Mouse (Mus musculus): Measurements from ENCODE around the gene Sema6d.
"Not testable (repeated sequence)": the region's sequence is repeated elsewhere in the genome, so short reads cannot be mapped to it uniquely, and the experiment has no call there.

Sema6d gene

GRCm38 (mm10) chr2:124289356-124289755 lies 199.6 kb downstream of the Sema6d start:
- DNase-seq (ENCODE audit: extremely low read depth, low read depth, low spot score) = no peak

- DNase-seq (ENCODE audit: extremely low read depth, low read depth, low spot score) = no peak
Measured at GRCm38 (mm10) chr2:124291145-124291544, 201.4 kb downstream of the Sema6d start.

- DNase-seq (ENCODE audit: extremely low read depth, low read depth, low spot score) = no peak
Measured at GRCm38 (mm10) chr2:124293601-124294000, 203.8 kb downstream of the Sema6d start.

GRCm38 (mm10) chr2:124298351-124298750 lies 208.6 kb downstream of the Sema6d start:
- peak; percentile 45 for DNase-seq (ENCODE audit: extremely low read depth, low read depth, low spot score)

GRCm38 (mm10) chr2:124298872-124299271 lies 209.1 kb downstream of the Sema6d start:
- no peak for DNase-seq (ENCODE audit: extremely low read depth, low read depth, low spot score)

GRCm38 (mm10) chr2:124308605-124309004 lies 218.8 kb downstream of the Sema6d start:
- DNase-seq (ENCODE audit: extremely low read depth, low read depth, low spot score) = no peak

GRCm38 (mm10) chr2:124309361-124310128 lies 219.8 kb downstream of the Sema6d start:
- no peak for DNase-seq (ENCODE audit: extremely low read depth, low read depth, low spot score)

GRCm38 (mm10) chr2:124322528-124323215 lies 232.9 kb downstream of the Sema6d start:
- DNase-seq (ENCODE audit: extremely low read depth, low read depth, low spot score) = no peak

- no peak for DNase-seq (ENCODE audit: extremely low read depth, low read depth, low spot score)
Measured at GRCm38 (mm10) chr2:124324107-124324724, 234.4 kb downstream of the Sema6d start.

- peak; percentile 2 for DNase-seq (ENCODE audit: extremely low read depth, low read depth, low spot score)
Measured at GRCm38 (mm10) chr2:124329473-124330130, 239.8 kb downstream of the Sema6d start.

GRCm38 (mm10) chr2:124332890-124333289 lies 243.1 kb downstream of the Sema6d start:
- no peak for DNase-seq (ENCODE audit: extremely low read depth, low read depth, low spot score)

GRCm38 (mm10) chr2:124334655-124335054 lies 244.9 kb downstream of the Sema6d start:
- DNase-seq (ENCODE audit: extremely low read depth, low read depth, low spot score) = not testable (repeated sequence)

- DNase-seq (ENCODE audit: extremely low read depth, low read depth, low spot score) = no peak
Measured at GRCm38 (mm10) chr2:124338296-124338695, 248.5 kb downstream of the Sema6d start.

- no peak for DNase-seq (ENCODE audit: extremely low read depth, low read depth, low spot score)
Measured at GRCm38 (mm10) chr2:124354191-124354590, 264.4 kb downstream of the Sema6d start.

- DNase-seq (ENCODE audit: extremely low read depth, low read depth, low spot score) = no peak
Measured at GRCm38 (mm10) chr2:124354716-124355115, 264.9 kb downstream of the Sema6d start.

- no peak for DNase-seq (ENCODE audit: extremely low read depth, low read depth, low spot score)
Measured at GRCm38 (mm10) chr2:124369291-124369690, 279.5 kb downstream of the Sema6d start.

- DNase-seq (ENCODE audit: extremely low read depth, low read depth, low spot score) = no peak
Measured at GRCm38 (mm10) chr2:124369991-124370390, 280.2 kb downstream of the Sema6d start.

GRCm38 (mm10) chr2:124371363-124371762 lies 281.6 kb downstream of the Sema6d start:
- no peak for DNase-seq (ENCODE audit: extremely low read depth, low read depth, low spot score)

- no peak for DNase-seq (ENCODE audit: extremely low read depth, low read depth, low spot score)
Measured at GRCm38 (mm10) chr2:124385053-124385452, 295.3 kb downstream of the Sema6d start.

- no peak for DNase-seq (ENCODE audit: extremely low read depth, low read depth, low spot score)
Measured at GRCm38 (mm10) chr2:124385722-124386121, 296.0 kb downstream of the Sema6d start.

GRCm38 (mm10) chr2:124388269-124388668 lies 298.5 kb downstream of the Sema6d start:
- no peak for DNase-seq (ENCODE audit: extremely low read depth, low read depth, low spot score)

Measured in fat pad, adult 2 months (tissue).